Mouse (Mus musculus): ENCODE data around the gene Mns1. TPM values are rescaled to one million over a fixed set of nuclear protein-coding genes. Genes with fewer than 3 reads are reported as not detected.

Mns1 gene
- polyA plus RNA-seq, 1 experiment from 2014 or later, result 30.6 TPM

DNA sequence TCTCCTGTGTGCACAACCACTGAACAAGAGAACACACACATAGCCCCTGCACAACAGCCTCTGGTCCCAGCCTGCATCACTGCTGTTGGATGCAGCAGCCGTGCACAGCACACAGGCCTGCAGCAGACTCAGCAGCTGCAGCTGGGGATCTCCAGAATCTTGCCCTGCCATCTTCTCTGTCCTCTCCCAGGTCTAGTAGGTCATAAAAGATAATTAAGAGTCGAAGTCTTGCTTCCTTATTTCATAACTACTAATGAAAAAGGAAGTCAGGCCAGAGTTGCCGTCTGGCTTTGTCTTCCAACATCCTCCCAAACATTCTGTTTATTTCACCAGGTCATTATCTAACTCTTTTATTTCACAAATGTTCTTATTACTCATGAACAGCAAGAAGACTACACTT lies 23.0 kb downstream of the Mns1 start:
- 90% methylated on average over 3 of the region's 3 CpGs for WGBS
- H3K4me1 ChIP-seq, result no peaks in the 10 kb centered on the region
- no peak overlapping the region for H3K27ac ChIP-seq
- no peak overlapping the region for H3K4me2 ChIP-seq (replicated peaks)
- no peaks in the 10 kb centered on the region for H3K9me3 ChIP-seq (replicated peaks)
- no peak overlapping the region for H3K4me3 ChIP-seq
- H3K36me3 ChIP-seq, result peaks cover 25% of the 10 kb centered on the region
- H3K27me3 ChIP-seq, result no peaks in the 10 kb centered on the region
- ATAC-seq (ENCODE audit: low FRiP score), result no peak
- H3K9ac ChIP-seq, result no peak overlapping the region

DNA sequence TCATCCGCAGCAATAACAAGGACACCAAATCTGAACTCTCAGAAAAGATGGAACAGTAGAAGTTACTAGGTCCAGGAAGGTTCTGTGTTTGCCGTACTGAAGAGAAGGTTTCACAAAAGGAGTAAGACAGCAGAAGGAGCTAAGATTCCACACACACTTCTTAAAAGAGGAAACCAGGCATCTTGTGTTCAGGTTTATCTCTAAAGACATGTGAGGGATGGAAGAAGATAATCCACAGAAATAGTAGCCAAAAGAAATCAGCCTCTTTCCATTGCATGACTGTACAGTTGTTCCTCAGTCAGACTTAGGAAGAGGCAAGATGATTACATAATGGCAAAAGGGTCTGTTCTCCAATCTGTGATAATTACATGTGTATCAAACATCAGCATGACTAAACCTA lies 24.6 kb downstream of the Mns1 start:
- Histone ChIP-seq H3K4me2 (replicated peaks) (no peak overlapping the region), H3K4me1 (no peaks in the 10 kb centered on the region), H3K4me3 (no peak overlapping the region), H3K27ac (no peak overlapping the region), H3K27me3 (no peaks in the 10 kb centered on the region), H3K36me3 (peaks cover 20% of the 10 kb centered on the region), H3K9ac (no peak overlapping the region), H3K9me3 (replicated peaks) (no peaks in the 10 kb centered on the region)
- no peak for ATAC-seq (ENCODE audit: low FRiP score)
- 96% methylated on average over 2 of the region's 2 CpGs for WGBS

DNA sequence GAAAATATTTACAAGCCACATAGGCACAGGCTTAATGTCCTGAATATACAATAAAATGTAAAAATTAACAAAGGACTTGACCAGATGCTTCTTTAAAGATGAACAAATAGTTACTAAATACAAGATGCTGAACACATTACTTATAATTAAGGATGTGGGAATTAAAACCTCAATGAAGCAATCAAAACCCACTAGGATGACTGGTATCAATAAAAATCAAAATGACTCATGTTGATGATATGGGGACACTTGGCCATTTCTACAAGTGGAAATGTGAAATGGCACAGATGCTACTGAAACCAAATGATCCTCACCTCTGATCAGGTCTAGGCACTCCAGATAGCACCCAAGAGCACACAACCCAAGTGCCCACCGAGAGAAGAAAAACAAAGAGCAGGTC lies 27.0 kb downstream of the Mns1 start:
- Histone ChIP-seq H3K4me2 (replicated peaks) (no peak overlapping the region), H3K27me3 (no peaks in the 10 kb centered on the region), H3K4me3 (no peak overlapping the region), H3K9ac (no peak overlapping the region), H3K36me3 (peaks cover 16% of the 10 kb centered on the region), H3K9me3 (replicated peaks) (no peaks in the 10 kb centered on the region), H3K27ac (no peak overlapping the region), H3K4me1 (no peaks in the 10 kb centered on the region)
- WGBS, result 86% methylated on average over 1 of the region's 1 CpGs
- no peak for ATAC-seq (ENCODE audit: low FRiP score)

DNA sequence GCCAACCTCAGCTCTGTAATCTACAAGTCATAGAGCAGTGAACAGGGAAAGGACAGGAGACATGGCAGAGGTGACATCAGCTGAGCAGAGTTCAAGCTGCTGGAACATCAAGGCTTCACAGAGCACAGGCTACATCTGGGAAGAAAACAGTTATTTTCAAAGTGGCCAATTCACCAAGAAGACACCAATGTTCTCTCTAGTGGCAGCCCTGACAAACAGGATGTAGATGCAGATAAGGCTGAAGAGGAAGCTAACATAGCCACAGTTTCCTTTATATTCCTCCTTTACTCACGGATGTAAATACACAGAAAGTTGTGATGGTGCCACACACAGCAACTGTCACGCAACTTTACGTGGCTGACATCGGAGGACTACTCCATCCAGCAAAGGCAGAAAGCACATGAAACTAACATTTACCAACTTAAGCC lies 28.0 kb downstream of the Mns1 start:
- Histone ChIP-seq H3K36me3 (peaks cover 13% of the 10 kb centered on the region), H3K9me3 (replicated peaks) (no peaks in the 10 kb centered on the region)
- 92% methylated on average over 4 of the region's 4 CpGs for WGBS

DNA sequence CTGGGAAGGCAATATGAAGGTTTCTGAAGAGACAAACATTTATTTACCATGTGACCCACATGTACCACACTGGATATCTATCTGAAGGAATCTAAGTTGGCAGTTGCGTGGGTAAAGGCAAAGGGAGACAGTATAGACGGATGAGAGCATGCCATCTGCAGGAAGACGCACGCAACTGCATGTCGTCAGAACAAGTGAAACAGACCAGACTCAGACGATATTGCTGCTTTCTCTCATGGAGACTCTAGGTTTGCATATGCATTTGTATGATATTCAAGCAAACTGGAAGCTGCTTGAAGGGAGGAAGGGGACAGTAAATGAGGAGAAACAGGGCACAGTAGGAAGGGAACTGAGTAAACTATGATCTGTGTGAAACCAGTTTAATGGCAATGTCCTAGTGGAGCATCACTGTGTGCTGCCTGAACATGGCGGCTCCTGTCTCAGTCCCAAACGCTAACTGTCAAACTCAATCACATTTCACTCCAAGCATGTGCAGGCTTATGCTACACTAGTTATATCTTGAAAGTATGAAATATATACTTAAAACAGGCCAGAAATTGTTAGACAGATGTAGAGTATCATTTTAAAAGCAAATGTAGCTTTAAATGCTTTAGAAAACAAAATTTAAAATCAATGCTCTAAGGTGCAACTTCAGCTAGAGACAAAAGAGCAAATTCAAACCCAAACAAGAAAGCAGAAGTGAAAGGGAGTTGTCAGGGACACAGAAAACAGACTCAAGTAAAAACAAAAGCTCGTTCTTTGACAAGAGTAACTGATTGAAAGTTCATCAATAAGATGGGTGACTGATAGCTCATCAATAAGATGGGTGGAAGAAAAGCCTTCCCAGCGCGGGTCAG lies 30.0 kb downstream of the Mns1 start:
- no peak overlapping the region for H3K27ac ChIP-seq
- H3K36me3 ChIP-seq, result peaks cover 20% of the 10 kb centered on the region
- ATAC-seq (ENCODE audit: low FRiP score), result no peak
- H3K27me3 ChIP-seq, result no peaks in the 10 kb centered on the region
- WGBS, result 60% methylated on average over 11 of the region's 11 CpGs
- no peak overlapping the region for H3K4me3 ChIP-seq
- no peak overlapping the region for H3K4me2 ChIP-seq (replicated peaks)
- H3K9ac ChIP-seq, result no peak overlapping the region
- no peaks in the 10 kb centered on the region for H3K9me3 ChIP-seq (replicated peaks)
- H3K4me1 ChIP-seq, result no peaks in the 10 kb centered on the region

More for the DNA sequence above, 28.0 kb downstream of the Mns1 start:
- Histone ChIP-seq H3K4me3 (no peak overlapping the region), H3K4me2 (replicated peaks) (no peak overlapping the region), H3K9ac (no peak overlapping the region), H3K4me1 (no peaks in the 10 kb centered on the region), H3K27me3 (no peaks in the 10 kb centered on the region), H3K27ac (no peak overlapping the region)
- ATAC-seq (ENCODE audit: low FRiP score), result no peak

DNA sequence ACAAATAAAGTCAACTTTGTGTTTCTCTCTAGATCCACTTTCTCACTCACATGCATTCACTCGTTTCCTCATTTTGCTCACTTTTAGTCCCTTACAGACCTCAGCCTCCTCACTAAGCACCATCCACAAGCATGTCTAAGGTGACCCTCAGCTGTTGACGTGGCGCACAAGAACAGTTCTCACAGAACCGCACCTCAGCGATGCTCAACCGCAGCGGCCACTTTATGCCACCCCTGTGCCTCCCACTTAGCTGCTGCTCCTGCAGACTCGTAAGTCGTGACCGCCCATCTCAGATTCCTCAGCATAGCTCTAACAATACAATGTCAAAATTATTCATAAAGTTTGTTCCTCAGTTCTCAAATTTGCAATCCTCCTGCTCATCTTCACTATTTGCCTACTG lies 30.8 kb downstream of the Mns1 start:
- H3K4me1 ChIP-seq, result no peaks in the 10 kb centered on the region
- no peak for ATAC-seq (ENCODE audit: low FRiP score)
- H3K9ac ChIP-seq, result no peak overlapping the region
- no peak overlapping the region for H3K27ac ChIP-seq
- H3K4me3 ChIP-seq, result no peak overlapping the region
- no peaks in the 10 kb centered on the region for H3K9me3 ChIP-seq (replicated peaks)
- H3K4me2 ChIP-seq (replicated peaks), result no peak overlapping the region
- peaks cover 28% of the 10 kb centered on the region for H3K36me3 ChIP-seq
- 93% methylated on average over 10 of the region's 10 CpGs for WGBS
- no peaks in the 10 kb centered on the region for H3K27me3 ChIP-seq

DNA sequence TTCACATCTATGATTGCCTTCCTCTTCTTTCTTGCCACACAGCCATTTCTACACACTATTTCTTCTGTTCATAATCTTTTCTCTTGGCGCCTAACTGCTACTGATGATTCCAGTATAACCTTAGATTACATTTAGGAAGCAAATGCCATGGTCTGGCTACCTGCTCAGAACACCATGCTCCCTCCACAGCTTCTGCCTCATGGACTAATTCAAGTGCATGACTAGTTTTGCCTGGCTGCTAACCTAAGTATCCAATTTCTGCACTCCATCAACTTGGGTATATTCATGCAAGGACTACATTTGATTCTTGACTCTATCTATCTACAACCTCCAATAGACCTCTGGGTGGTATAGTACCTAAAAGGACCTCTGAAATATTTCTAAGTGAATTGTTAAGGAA lies 32.0 kb downstream of the Mns1 start:
- no peak overlapping the region for H3K9ac ChIP-seq
- WGBS, result 96% methylated on average over 1 of the region's 1 CpGs
- ATAC-seq (ENCODE audit: low FRiP score), result no peak
- H3K4me2 ChIP-seq (replicated peaks), result no peak overlapping the region
- no peaks in the 10 kb centered on the region for H3K9me3 ChIP-seq (replicated peaks)
- H3K27ac ChIP-seq, result no peak overlapping the region
- no peaks in the 10 kb centered on the region for H3K4me1 ChIP-seq
- no peak overlapping the region for H3K4me3 ChIP-seq
- peaks cover 34% of the 10 kb centered on the region for H3K36me3 ChIP-seq
- no peaks in the 10 kb centered on the region for H3K27me3 ChIP-seq

DNA sequence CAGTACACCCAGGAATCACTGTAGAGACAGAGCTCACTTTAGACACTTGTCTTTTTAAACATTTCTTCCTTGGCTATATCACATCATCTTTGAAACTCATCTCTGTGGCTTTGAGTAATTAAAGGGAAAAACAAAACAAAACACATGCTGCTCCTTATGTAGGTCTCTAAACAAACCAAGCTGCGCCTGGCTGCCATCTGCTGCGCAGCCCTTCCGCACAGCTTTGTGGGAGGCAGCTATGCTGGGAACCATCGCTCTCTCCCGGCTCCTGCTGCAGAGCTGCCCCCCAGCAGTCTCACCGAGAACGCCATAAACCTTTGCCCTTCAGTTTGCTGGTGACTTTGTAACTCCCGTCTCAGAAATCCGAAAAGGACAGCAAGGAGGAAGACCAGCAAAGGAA lies 37.7 kb downstream of the Mns1 start:
- Histone ChIP-seq H3K4me1 (no peaks in the 10 kb centered on the region), H3K9ac (no peak overlapping the region), H3K27me3 (no peaks in the 10 kb centered on the region), H3K27ac (no peak overlapping the region), H3K9me3 (replicated peaks) (no peaks in the 10 kb centered on the region), H3K4me2 (replicated peaks) (no peak overlapping the region), H3K36me3 (peaks cover 57% of the 10 kb centered on the region), H3K4me3 (no peak overlapping the region)
- no peak for ATAC-seq (ENCODE audit: low FRiP score)
- 91% methylated on average over 9 of the region's 9 CpGs for WGBS

DNA sequence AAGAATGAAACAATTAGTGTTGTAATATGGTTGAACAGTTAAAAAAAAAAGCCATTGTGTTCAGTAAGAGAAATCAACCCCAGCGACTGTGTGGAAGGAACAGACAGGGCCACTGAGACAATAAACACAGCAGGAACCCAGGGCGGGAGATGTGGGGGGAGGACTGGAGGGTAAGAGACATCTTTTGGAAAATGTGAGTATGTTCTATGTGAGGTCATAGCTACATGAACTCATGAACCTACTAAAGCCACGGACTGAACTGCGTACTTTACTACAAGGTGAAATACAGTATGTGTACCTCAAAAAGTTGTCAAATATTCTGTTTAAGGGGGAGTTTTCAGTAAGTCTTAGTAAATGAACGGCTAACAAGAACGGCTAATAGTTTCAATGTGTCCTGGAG lies 39.5 kb downstream of the Mns1 start:
- H3K4me1 ChIP-seq, result no peaks in the 10 kb centered on the region
- no peak overlapping the region for H3K27ac ChIP-seq
- no peaks in the 10 kb centered on the region for H3K9me3 ChIP-seq (replicated peaks)
- H3K36me3 ChIP-seq, result peaks cover 58% of the 10 kb centered on the region
- no peak overlapping the region for H3K4me3 ChIP-seq
- H3K9ac ChIP-seq, result no peak overlapping the region
- 76% methylated on average over 6 of the region's 6 CpGs for WGBS
- no peaks in the 10 kb centered on the region for H3K27me3 ChIP-seq
- ATAC-seq (ENCODE audit: low FRiP score), result no peak
- no peak overlapping the region for H3K4me2 ChIP-seq (replicated peaks)

DNA sequence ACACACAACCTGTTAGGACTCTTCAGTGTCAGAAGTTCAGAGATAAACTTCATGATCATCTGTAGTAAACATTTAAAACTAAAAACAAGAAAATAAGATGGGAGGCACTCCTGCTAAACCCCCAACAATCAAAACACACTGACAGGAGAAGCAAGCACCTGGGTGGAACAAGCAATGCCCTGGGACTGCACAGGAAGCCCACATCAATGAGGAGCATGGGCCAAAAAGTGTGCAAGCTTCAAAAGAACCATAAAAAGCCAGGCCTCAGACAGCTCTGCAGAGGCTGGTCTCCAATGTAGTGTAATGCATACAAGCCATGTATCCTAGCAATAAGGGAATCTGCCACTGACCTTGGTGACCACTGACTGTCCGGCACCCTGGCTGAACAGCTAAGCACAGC lies 41.5 kb downstream of the Mns1 start:
- H3K4me3 ChIP-seq, result no peak overlapping the region
- H3K27me3 ChIP-seq, result no peaks in the 10 kb centered on the region
- WGBS, result 80% methylated on average over 1 of the region's 1 CpGs
- no peak overlapping the region for H3K4me2 ChIP-seq (replicated peaks)
- no peaks in the 10 kb centered on the region for H3K9me3 ChIP-seq (replicated peaks)
- H3K4me1 ChIP-seq, result no peaks in the 10 kb centered on the region
- ATAC-seq (ENCODE audit: low FRiP score), result no peak
- no peak overlapping the region for H3K9ac ChIP-seq
- peaks cover 47% of the 10 kb centered on the region for H3K36me3 ChIP-seq
- no peak overlapping the region for H3K27ac ChIP-seq

DNA sequence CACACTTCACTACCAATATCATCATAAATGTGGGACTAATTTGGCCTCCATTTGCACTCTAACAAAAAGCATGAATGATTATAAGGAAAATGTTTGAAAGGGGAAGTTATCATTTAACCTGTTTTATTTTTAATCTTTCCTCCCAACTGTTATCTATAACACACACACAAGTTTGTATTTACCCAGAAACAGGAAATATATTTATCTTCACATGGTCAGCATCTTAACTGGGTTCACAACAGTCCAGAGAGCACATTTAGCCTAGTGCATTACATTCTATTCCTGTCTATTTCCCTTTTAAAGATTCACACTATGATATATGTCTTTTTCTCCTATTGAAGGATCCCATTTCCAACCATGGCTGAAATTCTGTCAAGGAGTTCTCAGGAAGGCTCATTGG lies 50.7 kb downstream of the Mns1 start:
- H3K4me1 ChIP-seq, result peaks cover 10% of the 10 kb centered on the region
- peaks cover 18% of the 10 kb centered on the region for H3K36me3 ChIP-seq
- H3K9ac ChIP-seq, result no peak overlapping the region
- no peak overlapping the region for H3K4me2 ChIP-seq (replicated peaks)
- H3K27ac ChIP-seq, result no peak overlapping the region
- H3K9me3 ChIP-seq (replicated peaks), result no peaks in the 10 kb centered on the region
- no peak overlapping the region for H3K4me3 ChIP-seq
- no peak for ATAC-seq (ENCODE audit: low FRiP score)
- no peaks in the 10 kb centered on the region for H3K27me3 ChIP-seq

DNA sequence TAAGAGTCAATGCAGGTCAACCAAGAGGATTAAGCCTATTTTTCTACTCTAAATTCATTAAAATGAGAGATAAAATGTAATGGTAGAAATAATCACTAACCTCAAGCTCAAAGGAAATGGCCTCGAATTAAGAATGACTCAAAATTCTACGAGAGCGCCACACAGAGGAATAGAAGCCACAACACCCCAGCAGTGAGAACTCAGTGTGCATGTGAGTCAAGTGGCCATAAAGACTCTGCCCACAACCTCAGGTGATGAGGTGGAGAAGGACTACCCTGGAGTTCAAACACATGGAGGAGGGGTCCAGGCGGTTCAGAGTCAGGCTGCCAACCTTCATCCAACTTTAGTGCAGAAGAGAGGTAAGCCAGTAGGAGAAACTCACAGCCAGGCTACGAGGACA lies 51.3 kb downstream of the Mns1 start:
- Histone ChIP-seq H3K27me3 (no peaks in the 10 kb centered on the region), H3K9ac (no peak overlapping the region)

DNA sequence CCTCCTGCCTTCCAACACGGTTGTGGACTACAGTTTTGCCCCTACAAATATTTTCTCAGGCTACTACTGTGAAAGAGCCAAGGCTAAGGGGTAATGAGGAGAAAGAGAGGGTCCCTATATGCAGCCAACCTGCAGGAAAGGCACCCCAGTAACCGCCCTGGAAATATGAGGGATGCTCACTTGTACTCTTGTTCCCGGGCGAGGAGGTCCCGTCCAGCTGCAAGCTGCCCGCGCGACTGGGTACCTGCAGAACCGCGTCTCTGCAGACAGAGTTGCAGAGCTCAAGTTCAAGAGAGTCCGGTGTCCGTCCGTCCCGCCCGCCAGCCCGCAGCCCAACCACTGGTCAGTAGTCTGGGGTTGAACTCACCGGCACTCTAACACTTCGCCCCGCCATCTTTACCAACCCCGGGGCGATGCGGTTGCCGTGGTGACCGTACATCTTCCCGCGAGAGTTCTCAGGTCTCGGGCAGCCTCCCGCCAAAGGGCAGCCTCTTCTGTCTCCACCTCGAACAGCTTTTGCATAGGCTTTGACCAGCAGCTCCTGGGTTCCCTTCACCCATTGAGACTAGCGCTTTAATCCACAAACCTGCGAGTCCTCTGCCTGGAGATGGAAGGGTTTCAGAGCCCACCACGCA lies 53.9 kb downstream of the Mns1 start:
- peak; percentile 97 for ATAC-seq (ENCODE audit: low FRiP score)
- Histone ChIP-seq H3K9me3 (replicated peaks) (no peaks in the 10 kb centered on the region), H3K27me3 (no peaks in the 10 kb centered on the region), H3K27ac (peak overlapping the region; percentile 88), H3K36me3 (peaks cover 8% of the 10 kb centered on the region), H3K4me1 (peaks cover 10% of the 10 kb centered on the region), H3K4me2 (replicated peaks) (peak overlapping the region; percentile 69), H3K9ac (peak overlapping the region; percentile 75), H3K4me3 (peak overlapping the region; percentile 64)
- 0% methylated on average over 32 of the region's 32 CpGs for WGBS

More for the DNA sequence above, 51.3 kb downstream of the Mns1 start:
- WGBS, result 91% methylated on average over 5 of the region's 5 CpGs
- Histone ChIP-seq H3K4me2 (replicated peaks) (no peak overlapping the region), H3K27ac (no peak overlapping the region), H3K36me3 (peaks cover 18% of the 10 kb centered on the region), H3K4me3 (no peak overlapping the region), H3K9me3 (replicated peaks) (no peaks in the 10 kb centered on the region), H3K4me1 (peaks cover 10% of the 10 kb centered on the region)
- ATAC-seq (ENCODE audit: low FRiP score), result no peak

Measured in hindbrain, embryonic 12.5 days (tissue).